Mouse (Mus musculus) adrenal gland, adult 2 months (tissue): ENCODE results near the gene Megf11. TPM values are rescaled to one million over a fixed set of nuclear protein-coding genes. Genes with fewer than 3 reads are reported as not detected.

Experiments used
- DNase-seq: peaks from one replicate; pipeline ENCODE4 v3.0.0; 2021
- long read RNA-seq: library from polyadenylated mRNA; stranded (forward); transcript quantifications from one replicate; pipeline ENCODE4 v2.0.0, GENCODE M21; 2021
- polyA plus RNA-seq: library from polyadenylated mRNA; depleted of rRNA; stranded (reverse); fragments of >200 nt; gene quantifications from 2 replicates; pipeline ENCODE4 v1.2.3, GENCODE M21; 2012; rRNA removed
- total RNA-seq, 2 experiments: library from RNA; stranded (reverse); gene quantifications; 2 replicates each; pipeline ENCODE4 v1.2.3; 2021

The Megf11 gene
- 1 to 10 TPM in 1 of 2 experiments, under 1 TPM in 1; 0.43 to 1.2 TPM for total RNA-seq
- 1.2 and 1.7 TPM in 2 replicates for polyA plus RNA-seq
- long read RNA-seq: 0 reads

DNA sequence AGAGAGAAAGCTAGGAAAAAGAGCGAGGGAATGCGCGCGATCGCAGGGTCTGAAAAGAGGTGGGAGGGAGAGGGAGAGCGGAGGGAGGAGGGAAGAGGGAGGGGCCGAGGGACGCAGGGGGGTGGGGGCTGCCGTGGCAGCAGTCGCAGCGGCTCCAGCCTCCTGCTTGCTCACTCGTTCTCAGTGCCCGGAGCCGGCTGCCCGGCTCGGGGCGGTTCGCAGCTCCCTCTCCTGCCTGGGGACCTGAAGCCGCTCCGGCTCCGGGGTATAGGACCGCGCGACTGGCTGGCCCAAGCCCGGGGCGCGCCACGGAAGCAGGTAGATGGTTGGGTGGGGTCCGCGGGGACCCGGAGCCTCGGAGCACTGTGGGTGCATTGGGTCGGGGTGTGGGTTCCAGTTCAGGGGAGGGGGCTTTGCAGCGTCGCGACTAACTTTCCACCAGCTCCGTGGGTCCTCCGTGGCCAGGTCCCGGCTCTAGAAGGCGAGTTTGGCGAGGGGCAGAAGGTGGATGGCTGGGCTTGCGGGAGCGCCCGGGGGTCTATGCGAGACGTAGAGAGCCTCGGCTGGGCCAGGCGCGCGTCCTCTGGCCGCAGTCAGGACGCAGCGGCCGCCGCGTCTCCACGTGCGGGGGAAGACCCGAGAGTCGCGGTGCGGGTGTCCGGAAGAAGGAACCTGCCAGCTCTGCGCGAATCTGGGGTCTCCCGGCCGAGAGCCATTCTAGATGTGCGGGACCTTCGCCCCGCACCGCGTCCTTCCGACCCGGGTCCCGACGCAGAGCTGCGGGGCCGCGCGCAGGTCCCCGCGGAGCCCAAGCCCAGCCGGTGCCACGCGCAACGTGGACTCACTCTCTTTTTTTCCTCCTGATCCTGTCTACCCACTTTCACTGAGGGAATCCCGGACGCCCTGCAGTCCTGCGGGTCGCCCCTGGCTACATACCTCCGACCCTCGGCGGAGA, at the start of gene Megf11:
TSS of gene Megf11 (plus strand) at position 116 of the 955 bp plus-strand sequence.
- peak; percentile 58 for DNase-seq

- no peak for DNase-seq
These were observed 49.6 kb upstream of the Megf11 start for GRCm38 (mm10) chr9:64335825-64336224.

DNA sequence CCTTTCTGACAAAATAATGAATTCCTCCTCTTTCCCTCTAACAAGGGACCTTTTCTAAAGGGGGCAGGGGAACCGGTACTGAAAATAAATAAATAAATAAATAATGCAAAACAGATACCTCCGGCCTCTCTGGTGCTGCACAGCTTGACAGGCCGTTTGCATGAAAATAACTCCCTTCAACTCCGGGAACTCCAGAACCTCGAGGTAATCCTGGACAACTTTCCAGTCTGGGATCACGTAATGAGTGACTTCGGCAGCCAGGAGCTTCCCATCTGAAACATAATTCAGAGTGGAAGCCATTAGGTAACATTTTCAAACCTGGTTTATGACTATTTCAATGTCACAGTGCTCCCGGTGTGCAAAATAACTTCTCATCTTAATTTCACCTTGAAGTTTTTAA, 46.1 kb upstream of the Megf11 start:
- no peak for DNase-seq

- DNase-seq: peak; percentile 87
These were observed 44.8 kb upstream of the Megf11 start for GRCm38 (mm10) chr9:64340351-64341253.

GRCm38 (mm10) chr9:64341254-64341566, 44.2 kb upstream of the Megf11 start, which contains the start of gene Dis3l:
Gene Dis3l, minus strand, starts transcription at chr9:64341288.
- no peak for DNase-seq

DNA sequence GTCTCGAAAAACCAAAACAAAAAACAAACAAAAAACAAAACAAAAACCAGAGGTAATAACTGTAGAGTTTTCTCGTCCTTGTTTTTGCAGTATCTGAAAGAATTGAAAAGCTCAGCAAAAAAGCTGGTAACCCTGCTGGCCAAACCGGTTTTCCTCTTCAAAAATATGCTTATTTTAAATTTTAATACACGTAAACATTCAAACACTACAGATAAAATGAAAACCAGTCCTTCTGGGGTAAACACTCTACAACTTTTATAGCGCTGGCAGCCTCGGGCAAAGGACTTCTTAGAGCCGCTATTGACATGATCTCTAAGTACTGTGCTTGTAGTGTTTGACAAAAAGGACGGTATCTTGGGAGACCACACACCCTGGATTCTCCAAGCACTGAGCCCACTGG, 43.8 kb upstream of the Megf11 start:
- DNase-seq: no peak

DNA sequence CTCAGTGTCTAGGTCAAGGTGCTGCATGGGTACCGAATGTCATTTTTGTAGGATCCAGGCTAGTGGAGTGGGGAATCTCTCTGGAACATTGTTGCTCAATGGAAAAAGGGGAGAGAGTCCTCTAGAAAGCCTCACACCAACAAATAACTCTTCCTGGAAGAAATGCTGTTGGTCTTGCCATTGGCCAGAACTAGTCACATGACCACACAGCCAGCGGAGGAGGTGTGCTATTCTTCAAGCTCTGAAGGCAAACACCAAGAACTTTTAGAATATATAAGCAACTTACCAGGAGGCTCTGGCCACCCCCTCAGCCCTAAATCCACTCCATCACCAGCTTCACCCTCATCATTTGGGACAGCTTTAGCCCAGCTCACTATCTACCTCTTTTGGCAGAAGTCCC, 41.8 kb upstream of the Megf11 start:
- DNase-seq: no peak

- DNase-seq: no peak
These were observed 39.5 kb upstream of the Megf11 start for GRCm38 (mm10) chr9:64345931-64346330.

DNA sequence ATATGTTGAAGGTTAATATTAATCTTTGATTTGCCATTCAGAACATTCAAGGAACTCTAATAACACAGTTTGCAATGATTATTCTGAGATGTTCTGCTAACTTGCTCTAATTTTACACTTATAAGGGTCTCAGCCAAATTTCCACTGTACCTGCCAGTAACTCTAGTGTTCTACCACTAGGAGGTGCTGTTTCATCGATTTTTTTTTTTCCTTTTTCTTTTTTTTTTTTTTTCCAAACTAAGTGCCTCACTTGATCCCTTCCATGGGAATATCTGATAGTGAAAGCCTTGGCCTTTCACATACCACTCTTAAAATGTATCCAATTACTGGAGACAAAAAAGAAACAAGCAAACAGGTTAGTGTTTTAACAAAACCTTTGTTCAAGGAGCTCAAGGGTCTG, 38.0 kb upstream of the Megf11 start:
- DNase-seq: no peak

- DNase-seq: no peak
These were observed 35.9 kb upstream of the Megf11 start for GRCm38 (mm10) chr9:64349490-64349889.

GRCm38 (mm10) chr9:64351191-64351590, 34.2 kb upstream of the Megf11 start:
- DNase-seq: no peak

GRCm38 (mm10) chr9:64355627-64356026, 29.8 kb upstream of the Megf11 start:
- no peak for DNase-seq

- no peak for DNase-seq
These were observed 24.0 kb upstream of the Megf11 start for GRCm38 (mm10) chr9:64361231-64361950.

DNA sequence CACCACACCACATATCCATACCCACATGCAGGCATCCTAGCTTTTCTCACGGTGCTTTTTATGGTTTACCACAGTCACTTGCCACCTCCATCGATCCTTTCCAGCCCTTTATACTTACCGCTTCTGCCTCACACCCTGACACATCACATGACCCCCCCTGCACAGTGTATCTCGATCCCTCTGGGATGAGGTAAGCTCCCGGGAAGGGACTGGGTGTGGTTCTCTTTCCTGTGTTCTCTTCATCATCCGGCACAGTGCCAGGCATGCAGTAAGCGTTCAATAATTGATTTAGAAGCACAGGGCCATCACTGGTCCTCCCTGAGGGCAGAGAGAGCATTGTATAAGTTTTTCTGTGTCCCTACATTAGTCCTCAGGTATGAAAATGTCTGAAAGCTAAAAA, 15.6 kb upstream of the Megf11 start:
- DNase-seq: no peak

- DNase-seq: no peak
These were observed 14.1 kb upstream of the Megf11 start for GRCm38 (mm10) chr9:64371305-64371819.

GRCm38 (mm10) chr9:64376380-64376779, 9.0 kb upstream of the Megf11 start:
- no peak for DNase-seq

DNA sequence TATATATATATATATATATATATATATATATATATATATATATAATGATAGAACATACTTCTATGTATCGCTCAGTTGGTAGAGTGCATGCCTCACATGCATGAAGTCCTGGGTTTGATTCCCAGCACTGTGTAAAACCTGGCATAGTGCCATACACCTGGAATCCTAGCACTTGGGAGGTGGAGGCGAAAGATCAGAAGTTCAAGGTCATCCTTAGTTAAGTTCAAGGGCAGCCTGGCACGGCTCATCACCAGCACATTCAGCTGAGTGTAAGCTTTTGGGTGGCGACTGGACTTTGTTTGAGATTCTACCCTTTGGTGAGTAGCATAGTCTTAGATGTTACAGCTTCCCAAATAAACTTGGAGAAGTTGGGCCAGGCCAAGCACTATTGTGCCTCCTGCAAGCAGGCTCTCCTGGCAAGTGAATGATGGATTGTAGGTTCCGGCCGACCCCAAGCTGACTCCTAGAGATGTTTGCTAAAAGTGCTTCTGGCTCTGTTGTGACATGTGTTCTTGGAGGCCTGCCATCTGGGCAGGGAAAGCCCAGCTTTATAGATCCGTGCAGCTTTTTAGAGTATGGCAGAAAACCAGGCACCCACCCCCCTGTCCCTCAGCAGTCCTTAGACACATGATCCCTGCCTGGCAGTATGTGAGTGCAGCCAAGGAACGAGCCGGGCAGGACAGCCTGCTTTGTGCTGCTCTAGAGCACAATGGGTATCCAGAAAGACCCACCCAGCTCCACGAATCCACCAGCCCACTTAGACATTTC, 2.2 kb upstream of the Megf11 start:
- DNase-seq: no peak

GRCm38 (mm10) chr9:64386466-64387211, 1.2 kb downstream of the Megf11 start:
- DNase-seq: no peak

DNA sequence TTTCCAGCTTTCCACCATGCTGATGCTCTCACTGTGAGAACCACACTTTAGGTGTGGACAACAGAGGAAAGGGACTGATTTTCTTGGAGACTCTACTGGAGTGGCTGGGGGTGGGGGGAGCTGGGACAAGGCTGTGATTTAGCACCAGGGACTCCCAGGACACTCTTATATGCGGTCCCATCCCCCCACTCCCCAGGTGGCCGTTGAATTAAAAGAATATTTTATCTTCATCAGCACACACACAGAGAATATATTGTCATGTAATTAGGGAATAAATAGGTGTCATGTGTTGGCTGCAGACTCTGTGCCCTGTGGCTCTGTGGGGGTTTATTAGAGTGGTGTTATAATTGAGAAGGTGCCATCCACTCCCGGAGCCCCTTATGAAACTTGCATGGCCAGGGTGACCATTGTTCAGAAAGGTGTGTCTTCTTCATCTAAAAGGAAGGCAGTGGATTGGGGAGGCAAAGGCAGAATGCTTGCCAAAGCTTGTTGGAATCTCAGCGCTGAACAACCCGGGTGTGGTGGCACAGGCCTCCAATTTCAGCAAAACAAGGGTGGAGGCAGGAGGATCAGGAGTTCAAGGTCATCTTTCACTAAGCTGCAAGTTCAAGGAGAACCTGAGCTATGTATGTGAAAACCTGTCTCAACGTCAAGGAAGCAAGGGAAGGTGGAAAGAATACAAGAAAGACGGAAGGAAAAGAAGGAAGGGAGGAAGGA, 4.3 kb downstream of the Megf11 start:
- DNase-seq: no peak
